Mouse (Mus musculus): ENCODE measurements around the gene Syt16. TPM values are rescaled to one million over a fixed set of nuclear protein-coding genes. Genes with fewer than 3 reads are reported as not detected.

Syt16 gene
- total and polyA plus RNA-seq, 3 experiments = 0.05 TPM; not detected in 2

- Histone ChIP-seq H3K79me2 (replicated peaks; ENCODE audit: control insufficient read depth, extremely low read depth, insufficient read depth, poor library complexity, severe bottlenecking) (no peaks in the 10 kb centered on the region), H3K4me1 (ENCODE audit: control insufficient read depth in 1 of 2, insufficient read depth in 2 of 2) (0 out of 4 replicates have a peak, but pooled peaks cover 0 to 2% of the 10 kb centered on the region in 2 experiments), H3K9ac (ENCODE audit: insufficient read depth, low read depth) (no peak overlapping the region), H3K27ac (ENCODE audit: insufficient read depth, low read depth) (no peak overlapping the region), H3K4me3 (replicated peaks in 1 of 3; ENCODE audit: low read depth in 2 of 3, low read length in 2 of 3, poor library complexity in 1 of 3) (no peak overlapping the region), H3K9me3 (replicated peaks; ENCODE audit: low read length) (no peaks in the 10 kb centered on the region), H3K4me2 (ENCODE audit: insufficient read depth, low read depth, poor library complexity, severe bottlenecking) (no peak overlapping the region), H3K36me3 (replicated peaks in 1 of 2; ENCODE audit: control insufficient read depth in 1 of 2, insufficient read depth in 1 of 2, low read length in 1 of 2) (no peaks in the 10 kb centered on the region), H3K27me3 (replicated peaks) (no peaks in the 10 kb centered on the region)
- DNase-seq (ENCODE audit: extremely low read depth) = no peak
- in situ Hi-C loops (cut with MboI; ENCODE audit: low pct_ligation_motif_present, low pct_unique_long_range_greater_than_20kb, low sequenced_read_pairs) (no loop called here), dilution Hi-C loops (cut with MboI; ENCODE audit: extremely low pct_ligation_motif_present, extremely low pct_unique_long_range_greater_than_20kb, low sequenced_read_pairs) (no loop called here)
- no peak for TF ChIP-seq RAD21 (IDR thresholded peaks at IDR 0.05; ENCODE audit: low read depth, low read length)
These were observed 146.9 kb downstream of the Syt16 start for GRCm38 (mm10) chr12:74144385-74144784.

GRCm38 (mm10) chr12:74160791-74161190 is 163.3 kb downstream of the Syt16 start:
- Histone ChIP-seq H3K27me3 (replicated peaks) (no peaks in the 10 kb centered on the region), H3K79me2 (replicated peaks; ENCODE audit: control insufficient read depth, extremely low read depth, insufficient read depth, poor library complexity, severe bottlenecking) (no peaks in the 10 kb centered on the region), H3K36me3 (replicated peaks in 1 of 2; ENCODE audit: control insufficient read depth in 1 of 2, insufficient read depth in 1 of 2, low read length in 1 of 2) (no peaks in the 10 kb centered on the region), H3K9ac (ENCODE audit: insufficient read depth, low read depth) (no peak overlapping the region), H3K9me3 (replicated peaks; ENCODE audit: low read length) (no peaks in the 10 kb centered on the region), H3K4me3 (replicated peaks in 1 of 3; ENCODE audit: low read depth in 2 of 3, low read length in 2 of 3, poor library complexity in 1 of 3) (no peak overlapping the region), H3K4me1 (ENCODE audit: control insufficient read depth in 1 of 2, insufficient read depth in 2 of 2) (no peaks in the 10 kb centered on the region), H3K27ac (ENCODE audit: insufficient read depth, low read depth) (no peak overlapping the region), H3K4me2 (ENCODE audit: insufficient read depth, low read depth, poor library complexity, severe bottlenecking) (no peak overlapping the region)
- no peak for DNase-seq (ENCODE audit: extremely low read depth)
- in situ Hi-C loops (cut with MboI; ENCODE audit: low pct_ligation_motif_present, low pct_unique_long_range_greater_than_20kb, low sequenced_read_pairs) = no loop called here
- dilution Hi-C loops (cut with MboI; ENCODE audit: extremely low pct_ligation_motif_present, extremely low pct_unique_long_range_greater_than_20kb, low sequenced_read_pairs) = no loop called here
- TF ChIP-seq MXI1 (IDR thresholded peaks at IDR 0.05; ENCODE audit: low read depth, low read length) = no peak
- no peak for TF ChIP-seq MYC (IDR thresholded peaks at IDR 0.05; ENCODE audit: low read depth, low read length)
- TF ChIP-seq CTCF (conservative IDR thresholded peaks at IDR 0.05 in 1 of 2, IDR thresholded peaks at IDR 0.05 in 1 of 2; ENCODE audit: low read depth in 2 of 2, low read length in 2 of 2) = no peak
- no peak for TF ChIP-seq MEF2A (IDR thresholded peaks at IDR 0.05; ENCODE audit: borderline replicate concordance, low read depth, low read length)
- TF ChIP-seq BHLHE40 (IDR thresholded peaks at IDR 0.05; ENCODE audit: low read depth, low read length) = no peak
- TF ChIP-seq ELF1 (IDR thresholded peaks at IDR 0.05; ENCODE audit: low read depth, low read length) = no peak
- TF ChIP-seq RAD21 (IDR thresholded peaks at IDR 0.05; ENCODE audit: low read depth, low read length) = no peak
- TF ChIP-seq JUND (conservative IDR thresholded peaks at IDR 0.05; ENCODE audit: low read depth, low read length) = no peak
- TF ChIP-seq MAX (IDR thresholded peaks at IDR 0.05; ENCODE audit: low read length) = no peak
- no peak for TF ChIP-seq E2F4 (IDR thresholded peaks at IDR 0.05; ENCODE audit: insufficient replicate concordance, low read depth, low read length)
- TF ChIP-seq NELFE (IDR thresholded peaks at IDR 0.05; ENCODE audit: low read depth, low read length) = no peak
- TF ChIP-seq UBTF (IDR thresholded peaks at IDR 0.05; ENCODE audit: low read depth, low read length) = no peak
- no peak for TF ChIP-seq ZNF384 (IDR thresholded peaks at IDR 0.05; ENCODE audit: low read depth, low read length)
- no peak for TF ChIP-seq USF1 (IDR thresholded peaks at IDR 0.05; ENCODE audit: low read depth, low read length)
- TF ChIP-seq ZKSCAN1 (IDR thresholded peaks at IDR 0.05; ENCODE audit: borderline replicate concordance, low read depth, low read length) = no peak
- TF ChIP-seq KAT2A (IDR thresholded peaks at IDR 0.05; ENCODE audit: insufficient replicate concordance, low read length) = no peak
- no peak for TF ChIP-seq PAX5 (IDR thresholded peaks at IDR 0.05; ENCODE audit: low read length)
- TF ChIP-seq RCOR1 (conservative IDR thresholded peaks at IDR 0.05; ENCODE audit: low read depth, low read length) = no peak
- TF ChIP-seq ZC3H11A (IDR thresholded peaks at IDR 0.05; ENCODE audit: low read depth, low read length) = no peak
